Mouse (Mus musculus) right cerebral cortex, postnatal 4 days (tissue): ENCODE measurements around the gene Pdpk1.
A peak's percentile ranks its signal among the peaks of the same experiment; 100 is the strongest.
"Not testable (repeated sequence)": the region's sequence is repeated elsewhere in the genome, so short reads cannot be mapped to it uniquely, and the experiment has no call there.

Experiments
- DNase-seq: peaks from one replicate; pipeline ENCODE4 v3.0.0-alpha.2; 2022

Gene Pdpk1

GRCm38 (mm10) chr17:24162584-24163175, 12.0 kb upstream of the Pdpk1 start:
- DNase-seq: no peak

- DNase-seq: no peak
Observed at GRCm38 (mm10) chr17:24161466-24161865, 10.7 kb upstream of the Pdpk1 start.

GRCm38 (mm10) chr17:24157526-24157925, 6.8 kb upstream of the Pdpk1 start:
- DNase-seq: no peak

DNA sequence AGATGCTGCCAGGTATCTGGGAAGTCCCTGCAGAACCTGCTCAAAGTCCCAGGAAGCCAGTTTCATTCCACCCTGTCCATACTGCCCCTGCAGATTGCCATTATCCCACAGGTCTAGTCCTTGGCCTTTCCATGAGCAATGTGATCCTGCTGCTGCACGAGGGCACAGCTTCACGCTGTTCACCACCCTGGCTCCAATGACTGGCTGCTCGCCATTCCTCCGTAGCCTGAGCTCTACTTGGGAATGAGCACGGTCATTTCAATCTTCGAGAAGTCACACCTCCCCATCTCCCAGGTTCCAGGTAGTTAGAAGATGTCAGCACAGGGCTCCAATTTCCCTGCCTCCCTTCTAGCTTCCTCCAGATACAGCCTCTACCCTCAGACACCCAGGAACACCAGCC, 6.4 kb upstream of the Pdpk1 start:
- DNase-seq: no peak

DNA sequence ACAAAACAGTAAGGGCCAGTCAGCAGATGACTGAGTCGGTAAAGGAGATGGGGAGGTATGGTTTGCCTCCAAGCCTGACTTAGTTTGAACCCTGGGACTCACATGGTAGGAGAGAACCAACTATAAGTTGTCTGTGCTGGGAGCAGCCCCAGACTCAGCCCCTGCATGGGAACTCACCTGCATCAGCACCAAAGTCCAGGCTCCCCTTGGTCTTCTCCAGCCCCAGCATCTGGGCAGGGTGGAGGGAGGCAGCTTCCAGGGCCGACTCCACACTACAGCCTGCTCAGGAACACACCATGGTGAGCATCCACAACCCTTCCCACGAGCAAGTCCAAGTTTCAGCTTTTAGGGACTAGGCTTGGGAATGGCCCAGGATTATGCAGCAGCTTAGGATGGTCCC, 5.7 kb upstream of the Pdpk1 start:
- no peak for DNase-seq

GRCm38 (mm10) chr17:24155742-24156141, 5.0 kb upstream of the Pdpk1 start:
- no peak for DNase-seq

- DNase-seq: no peak
Observed at GRCm38 (mm10) chr17:24154463-24154862, 3.7 kb upstream of the Pdpk1 start.

GRCm38 (mm10) chr17:24151890-24152563, 1.3 kb upstream of the Pdpk1 start:
- DNase-seq: peak; percentile 80

- DNase-seq: no peak
Observed at GRCm38 (mm10) chr17:24151382-24151781, 658 bp upstream of the Pdpk1 start.

DNA sequence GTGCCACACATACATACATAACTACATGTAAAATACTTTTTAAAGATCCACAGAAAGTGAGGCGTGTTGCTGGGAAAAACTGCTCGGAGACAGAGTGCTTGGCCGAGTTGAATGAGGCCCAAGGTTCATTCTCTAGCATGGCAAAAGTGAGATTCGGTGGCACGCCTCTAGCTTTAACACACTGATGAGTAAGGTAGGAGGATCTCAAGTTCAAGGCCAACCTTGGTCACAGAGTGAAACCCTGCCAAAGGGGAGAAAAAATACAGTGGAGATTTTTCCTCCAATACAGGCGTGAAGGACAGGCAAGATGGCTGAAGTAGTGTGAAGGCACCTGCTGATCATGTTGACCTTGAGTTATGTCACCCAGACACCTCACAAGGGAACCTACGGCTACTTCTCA, 1.3 kb downstream of the Pdpk1 start:
- no peak for DNase-seq

DNA sequence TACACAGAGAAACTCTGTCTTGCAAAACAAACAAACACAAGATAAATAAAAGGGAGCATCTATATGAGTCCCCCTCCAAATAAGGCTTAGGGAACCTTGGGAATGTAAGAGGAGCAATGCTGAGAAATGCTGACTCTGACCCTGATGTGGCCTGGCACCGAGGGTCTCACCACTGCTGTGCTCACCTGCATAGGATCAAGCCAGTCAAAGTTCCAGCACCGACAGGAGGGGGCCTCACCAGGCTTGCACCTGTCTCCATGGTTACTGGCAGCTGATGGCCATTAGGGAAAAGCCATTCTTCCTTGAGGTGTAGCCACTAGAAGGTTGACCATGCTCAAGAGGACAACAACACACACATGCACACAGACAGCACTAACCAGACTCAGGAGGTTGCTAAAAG, 7.8 kb downstream of the Pdpk1 start:
- no peak for DNase-seq

DNA sequence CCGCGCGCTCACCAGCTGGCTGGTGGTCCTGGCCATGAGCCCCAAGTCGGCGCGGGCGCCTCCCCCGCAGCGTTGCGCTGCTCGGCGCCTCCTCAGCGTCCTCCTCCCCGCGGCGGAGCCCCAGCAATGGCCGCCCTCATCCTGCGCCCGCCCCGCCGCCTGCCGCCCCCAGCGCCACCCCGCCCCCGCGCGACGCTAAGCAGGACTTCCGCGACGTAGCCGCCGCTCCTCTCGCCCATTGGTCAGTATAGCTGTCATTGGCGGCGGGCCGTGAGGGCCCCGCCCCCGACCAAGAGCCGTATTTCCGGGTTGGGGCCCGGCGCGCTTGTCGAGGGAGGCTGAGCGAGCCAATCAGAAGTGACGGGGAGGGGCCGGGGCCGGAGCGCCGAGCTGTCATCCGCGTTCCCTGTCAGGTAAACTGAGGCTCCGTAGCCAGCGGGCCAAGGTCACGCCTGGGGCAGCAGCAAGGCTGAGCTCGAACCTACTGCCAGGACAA, 9.3 kb downstream of the Pdpk1 start:
- peak; percentile 96 for DNase-seq

DNA sequence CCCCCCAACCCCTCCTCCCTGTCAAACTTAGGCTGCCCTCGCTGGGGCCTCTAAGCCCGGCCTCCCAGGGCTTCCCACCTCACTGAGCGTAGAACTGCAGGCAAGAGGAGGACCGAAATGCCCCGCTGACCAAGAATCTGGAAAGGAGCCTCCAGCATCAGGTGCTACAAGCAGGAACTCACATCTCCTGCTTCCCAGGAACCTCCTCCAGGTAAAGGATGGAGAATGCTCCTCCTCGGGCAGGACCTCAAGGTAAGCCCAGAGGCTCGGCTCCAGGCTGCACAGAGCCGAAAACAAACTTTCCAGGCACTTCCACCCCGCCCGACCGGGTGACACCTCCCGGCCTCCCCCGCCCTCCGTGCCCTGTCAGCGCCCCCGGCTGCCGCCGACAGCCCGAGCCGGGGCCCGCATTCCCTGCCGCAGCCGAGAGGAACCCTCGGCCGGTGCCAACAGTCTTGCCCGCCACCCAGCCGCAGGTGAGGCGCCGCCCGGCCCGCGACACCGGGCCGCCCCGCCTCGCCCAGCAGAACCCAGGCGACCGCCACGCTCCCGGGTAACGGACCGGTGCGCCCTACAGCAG, 9.8 kb downstream of the Pdpk1 start:
- no peak for DNase-seq

DNA sequence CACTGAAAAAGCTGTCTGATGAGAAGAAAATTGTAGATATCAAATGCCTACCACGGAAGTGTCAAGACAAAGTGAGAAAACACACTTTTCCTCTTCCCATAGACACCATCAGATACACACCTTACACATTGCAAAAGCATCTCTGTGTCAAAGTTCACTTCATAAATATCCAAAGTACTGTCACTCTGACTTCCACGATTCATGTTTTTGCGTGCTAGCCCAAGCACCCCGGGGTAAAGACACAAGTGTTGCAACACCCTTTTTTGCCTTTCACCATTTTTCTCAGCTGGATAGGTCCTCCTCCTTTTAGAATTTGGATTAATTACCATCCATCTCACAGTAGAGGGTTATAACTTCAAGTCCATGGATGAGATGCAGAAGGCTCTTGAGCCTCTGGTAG, 10.8 kb downstream of the Pdpk1 start:
- no peak for DNase-seq

GRCm38 (mm10) chr17:24139256-24139655, 11.5 kb downstream of the Pdpk1 start:
- no peak for DNase-seq

DNA sequence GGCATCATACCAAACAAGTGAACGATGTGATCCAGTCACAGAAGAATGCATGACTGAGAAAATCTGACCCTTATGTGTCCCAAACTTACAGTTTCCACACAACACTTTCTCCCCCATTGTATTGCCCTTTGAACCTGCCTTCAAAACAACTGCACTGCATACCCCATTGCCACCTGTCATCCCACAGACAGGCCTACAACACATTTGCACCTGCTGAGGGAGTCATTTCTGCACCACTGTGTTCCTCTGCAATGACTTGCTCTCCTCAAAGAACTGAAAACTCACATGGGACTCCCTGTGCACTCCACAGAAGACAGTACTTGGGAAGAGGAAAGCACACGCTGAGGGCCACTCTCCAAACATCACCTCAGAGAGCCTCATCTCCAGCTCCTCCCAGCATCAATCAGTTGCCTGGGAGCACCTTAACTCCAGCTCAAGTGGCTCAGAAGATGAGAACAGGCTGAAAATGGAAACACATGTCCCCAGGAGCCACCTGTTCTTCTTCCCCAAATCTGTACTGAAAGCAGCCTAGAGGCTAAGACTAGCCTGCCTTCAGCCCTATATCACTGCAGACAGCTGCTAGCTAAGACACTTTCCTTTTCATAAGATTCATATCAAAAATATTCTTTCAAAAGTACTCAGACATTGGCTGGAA, 13.4 kb downstream of the Pdpk1 start:
- DNase-seq: no peak

- DNase-seq: no peak
Observed at GRCm38 (mm10) chr17:24134062-24134461, 16.7 kb downstream of the Pdpk1 start.

GRCm38 (mm10) chr17:24132919-24133318, 17.8 kb downstream of the Pdpk1 start:
- not testable (repeated sequence) for DNase-seq

GRCm38 (mm10) chr17:24131570-24131969, 19.2 kb downstream of the Pdpk1 start:
- DNase-seq: no peak

DNA sequence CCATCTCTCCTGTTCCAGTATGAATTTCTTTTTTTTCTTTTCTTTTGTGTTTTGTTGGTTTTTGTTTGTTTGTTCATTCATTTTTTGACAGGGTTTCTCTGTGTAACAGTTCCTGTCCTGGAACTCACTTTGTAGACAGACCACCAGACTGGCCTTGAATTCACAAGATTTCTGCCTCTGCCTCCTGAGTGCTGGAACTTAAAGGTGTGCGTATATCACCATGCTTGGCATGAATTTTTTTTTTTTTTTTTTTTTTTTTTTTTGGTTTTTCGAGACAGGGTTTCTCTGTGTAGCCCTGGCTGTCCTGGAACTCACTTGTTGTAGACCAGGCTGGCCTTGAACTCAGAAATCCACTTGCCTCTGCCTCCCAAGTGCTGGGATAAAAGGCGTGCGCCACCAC, 21.5 kb downstream of the Pdpk1 start:
- not testable (repeated sequence) for DNase-seq

- DNase-seq: no peak
Observed at GRCm38 (mm10) chr17:24127592-24127991, 23.1 kb downstream of the Pdpk1 start.

DNA sequence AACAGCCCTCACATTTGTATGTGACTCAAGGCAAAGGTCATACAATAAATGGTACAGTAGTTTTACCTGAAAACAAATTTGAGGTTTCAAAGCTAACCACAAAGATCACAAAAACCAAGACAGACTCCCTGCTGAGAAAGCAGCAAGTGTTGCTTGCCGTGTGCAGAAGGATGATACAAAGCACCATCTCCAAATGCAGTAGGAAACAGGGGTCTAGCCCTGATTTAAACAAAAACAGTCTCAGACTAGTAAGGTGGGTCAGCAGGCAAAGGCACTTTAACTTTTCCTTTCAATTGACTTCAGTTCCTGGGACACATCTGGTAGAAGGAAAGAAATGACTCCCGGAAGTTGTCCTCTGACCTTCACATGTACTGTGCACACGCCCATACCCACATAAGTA, 23.9 kb downstream of the Pdpk1 start:
- DNase-seq: no peak

- no peak for DNase-seq
Observed at GRCm38 (mm10) chr17:24119446-24119845, 31.3 kb downstream of the Pdpk1 start.

GRCm38 (mm10) chr17:24113031-24113430, 37.7 kb downstream of the Pdpk1 start:
- DNase-seq: no peak
